Mouse (Mus musculus): ENCODE data around the gene Kif3c. TPM values are rescaled to one million over a fixed set of nuclear protein-coding genes. Genes with fewer than 3 reads are reported as not detected.

Gene Kif3c
- polyA plus RNA-seq, 1 experiment from 2014 or later, result 0.72 TPM

DNA sequence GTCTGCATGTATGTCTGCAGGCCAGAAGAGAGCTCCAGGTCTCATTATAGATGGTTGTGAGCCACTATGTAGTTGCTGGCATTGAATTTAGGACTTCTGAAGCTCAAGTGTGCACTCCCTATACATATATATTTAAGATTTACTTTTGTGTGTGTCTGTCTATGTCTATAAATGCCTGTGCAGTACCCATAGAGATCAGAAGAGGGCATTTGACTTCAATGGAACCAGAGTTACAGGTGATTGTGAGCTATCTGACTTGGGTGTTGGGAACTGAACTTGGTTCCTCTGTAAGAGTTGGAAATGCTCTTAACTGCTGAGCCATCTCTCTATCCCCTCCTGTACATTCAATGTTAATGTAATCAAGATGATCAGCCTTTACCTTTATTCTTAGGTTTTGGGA is 66.1 kb downstream of the Kif3c start:
- H3K4me3 ChIP-seq (ENCODE audit: low read depth, low read length), result no peak overlapping the region
- no peaks in the 10 kb centered on the region for H3K36me3 ChIP-seq (ENCODE audit: control insufficient read depth, insufficient read depth)

GRCm38 (mm10) chr12:3433736-3434135 is 68.8 kb downstream of the Kif3c start:
- no peak overlapping the region for H3K9ac ChIP-seq (ENCODE audit: low read depth, low read length)
- no peak overlapping the region for H3K27ac ChIP-seq (ENCODE audit: low read length)
- no peaks in the 10 kb centered on the region for H3K9me3 ChIP-seq (replicated peaks; ENCODE audit: control insufficient read depth, low read length)
- WGBS (ENCODE audit: insufficient replicate concordance), result 14% methylated on average over 1 of the region's 1 CpGs
- H3K4me3 ChIP-seq (ENCODE audit: low read depth, low read length), result no peak overlapping the region
- no peaks in the 10 kb centered on the region for H3K36me3 ChIP-seq (ENCODE audit: control insufficient read depth, insufficient read depth)
- H3K4me1 ChIP-seq (ENCODE audit: control insufficient read depth, low read depth, low read length), result peaks cover 15% of the 10 kb centered on the region
- ATAC-seq (ENCODE audit: low read depth), result no peak
- H3K4me2 ChIP-seq (ENCODE audit: low read depth, low read length), result no peak overlapping the region
- no peaks in the 10 kb centered on the region for H3K27me3 ChIP-seq (ENCODE audit: control insufficient read depth, insufficient read depth, low read depth, low read length)

More for the DNA sequence above, 66.1 kb downstream of the Kif3c start:
- Histone ChIP-seq H3K4me1 (ENCODE audit: control insufficient read depth, low read depth, low read length) (peaks cover 18% of the 10 kb centered on the region), H3K27me3 (ENCODE audit: control insufficient read depth, insufficient read depth, low read depth, low read length) (no peaks in the 10 kb centered on the region), H3K27ac (ENCODE audit: low read length) (no peak overlapping the region), H3K4me2 (ENCODE audit: low read depth, low read length) (no peak overlapping the region), H3K9ac (ENCODE audit: low read depth, low read length) (no peak overlapping the region), H3K9me3 (replicated peaks; ENCODE audit: control insufficient read depth, low read length) (no peaks in the 10 kb centered on the region)
- ATAC-seq (ENCODE audit: low read depth), result no peak

DNA sequence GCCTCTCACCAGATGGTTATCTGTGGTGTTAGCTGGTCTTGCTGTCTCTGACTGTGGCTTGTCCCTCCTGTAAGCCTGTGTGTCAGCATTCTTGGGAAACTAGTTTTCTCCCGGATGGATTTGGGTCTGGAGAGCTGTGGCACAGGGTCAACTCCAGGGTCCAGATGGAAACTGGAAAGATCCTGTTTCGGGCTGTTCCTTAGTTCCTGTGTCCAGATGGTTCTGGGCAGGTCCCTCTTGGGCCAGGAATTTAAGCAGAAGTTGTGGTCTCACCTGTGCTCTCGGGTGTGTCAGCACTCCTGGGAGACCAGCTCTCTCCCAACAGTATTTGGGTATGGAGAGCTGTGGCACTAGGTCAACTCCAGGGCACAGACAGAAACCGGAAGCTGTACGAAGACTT is 71.5 kb downstream of the Kif3c start:
- H3K4me2 ChIP-seq (ENCODE audit: low read depth, low read length), result no peak overlapping the region
- no peak overlapping the region for H3K9ac ChIP-seq (ENCODE audit: low read depth, low read length)
- peaks cover 10% of the 10 kb centered on the region for H3K4me1 ChIP-seq (ENCODE audit: control insufficient read depth, low read depth, low read length)
- WGBS (ENCODE audit: insufficient replicate concordance), result 76% methylated on average over 5 of the region's 5 CpGs
- H3K4me3 ChIP-seq (ENCODE audit: low read depth, low read length), result no peak overlapping the region
- no peaks in the 10 kb centered on the region for H3K27me3 ChIP-seq (ENCODE audit: control insufficient read depth, insufficient read depth, low read depth, low read length)
- no peak overlapping the region for H3K27ac ChIP-seq (ENCODE audit: low read length)
- no peaks in the 10 kb centered on the region for H3K9me3 ChIP-seq (replicated peaks; ENCODE audit: control insufficient read depth, low read length)
- ATAC-seq (ENCODE audit: low read depth), result no peak
- no peaks in the 10 kb centered on the region for H3K36me3 ChIP-seq (ENCODE audit: control insufficient read depth, insufficient read depth)

- no peak overlapping the region for H3K9ac ChIP-seq (ENCODE audit: low read depth, low read length)
- whole genome bisulfite sequencing (ENCODE audit: insufficient replicate concordance), result 76% methylated on average over 1 of the region's 1 CpGs
- no peaks in the 10 kb centered on the region for H3K9me3 ChIP-seq (replicated peaks; ENCODE audit: control insufficient read depth, low read length)
- H3K36me3 ChIP-seq (ENCODE audit: control insufficient read depth, insufficient read depth), result peaks cover under 1% of the 10 kb centered on the region; the same call in 1 of the 2 replicates
- H3K4me2 ChIP-seq (ENCODE audit: low read depth, low read length), result no peak overlapping the region
- H3K27me3 ChIP-seq (ENCODE audit: control insufficient read depth, insufficient read depth, low read depth, low read length), result no peaks in the 10 kb centered on the region
- H3K4me1 ChIP-seq (ENCODE audit: control insufficient read depth, low read depth, low read length), result peaks cover 7% of the 10 kb centered on the region
- ATAC-seq (ENCODE audit: low read depth), result no peak
- no peak overlapping the region for H3K4me3 ChIP-seq (ENCODE audit: low read depth, low read length)
- H3K27ac ChIP-seq (ENCODE audit: low read length), result no peak overlapping the region
Observed at GRCm38 (mm10) chr12:3437815-3438214, 72.9 kb downstream of the Kif3c start.

- Histone ChIP-seq H3K27ac (ENCODE audit: low read length) (no peak overlapping the region), H3K4me2 (ENCODE audit: low read depth, low read length) (no peak overlapping the region), H3K9me3 (replicated peaks; ENCODE audit: control insufficient read depth, low read length) (no peaks in the 10 kb centered on the region), H3K27me3 (ENCODE audit: control insufficient read depth, insufficient read depth, low read depth, low read length) (no peaks in the 10 kb centered on the region), H3K4me1 (ENCODE audit: control insufficient read depth, low read depth, low read length) (peaks cover 7% of the 10 kb centered on the region), H3K9ac (ENCODE audit: low read depth, low read length) (no peak overlapping the region), H3K4me3 (ENCODE audit: low read depth, low read length) (no peak overlapping the region), H3K36me3 (ENCODE audit: control insufficient read depth, insufficient read depth) (peaks cover 3% of the 10 kb centered on the region; the same call in 1 of the 2 replicates)
- ATAC-seq (ENCODE audit: low read depth), result no peak; the same call in 1 of the 2 replicates
- 76% methylated on average over 2 of the region's 2 CpGs for WGBS (ENCODE audit: insufficient replicate concordance)
Observed at GRCm38 (mm10) chr12:3440916-3441315, 76.0 kb downstream of the Kif3c start.

- Histone ChIP-seq H3K9me3 (replicated peaks; ENCODE audit: control insufficient read depth, low read length) (no peaks in the 10 kb centered on the region), H3K4me1 (ENCODE audit: control insufficient read depth, low read depth, low read length) (peaks cover 7% of the 10 kb centered on the region), H3K27ac (ENCODE audit: low read length) (no peak overlapping the region; the same call in 1 of the 2 replicates), H3K4me2 (ENCODE audit: low read depth, low read length) (peak overlapping the region; percentile 24; the same call in 1 of the 2 replicates), H3K9ac (ENCODE audit: low read depth, low read length) (no peak overlapping the region), H3K27me3 (ENCODE audit: control insufficient read depth, insufficient read depth, low read depth, low read length) (no peaks in the 10 kb centered on the region), H3K36me3 (ENCODE audit: control insufficient read depth, insufficient read depth) (peaks cover 3% of the 10 kb centered on the region; the same call in 1 of the 2 replicates), H3K4me3 (ENCODE audit: low read depth, low read length) (no peak overlapping the region)
- ATAC-seq (ENCODE audit: low read depth), result peak; percentile 47; the same call in 1 of the 2 replicates
- WGBS (ENCODE audit: insufficient replicate concordance), result 30% methylated on average over 5 of the region's 5 CpGs
Observed at GRCm38 (mm10) chr12:3441361-3441760, 76.4 kb downstream of the Kif3c start.

GRCm38 (mm10) chr12:3453554-3453953 is 88.6 kb downstream of the Kif3c start:
- Histone ChIP-seq H3K27ac (ENCODE audit: low read length) (no peak overlapping the region), H3K4me1 (ENCODE audit: control insufficient read depth, low read depth, low read length) (no peaks in the 10 kb centered on the region), H3K4me3 (ENCODE audit: low read depth, low read length) (no peak overlapping the region), H3K9ac (ENCODE audit: low read depth, low read length) (no peak overlapping the region), H3K4me2 (ENCODE audit: low read depth, low read length) (no peak overlapping the region), H3K9me3 (replicated peaks; ENCODE audit: control insufficient read depth, low read length) (no peaks in the 10 kb centered on the region), H3K27me3 (ENCODE audit: control insufficient read depth, insufficient read depth, low read depth, low read length) (no peaks in the 10 kb centered on the region), H3K36me3 (ENCODE audit: control insufficient read depth, insufficient read depth) (peaks cover 34% of the 10 kb centered on the region)
- no peak for ATAC-seq (ENCODE audit: low read depth)
- WGBS (ENCODE audit: insufficient replicate concordance), result 83% methylated on average over 3 of the region's 3 CpGs

Other genes with a start within 250 kb of the Kif3c start
- 37.5 and 40.5 TPM in 2 replicates for gene Rab10, start 55.2 kb upstream of the Kif3c start, polyA plus RNA-seq (2015; fragmentation: Nextera tagmentation; extraction: Ambion mirVana)
- gene Asxl2, start 61.7 kb downstream of the Kif3c start, polyA plus RNA-seq (2015; fragmentation: Nextera tagmentation; extraction: Ambion mirVana), result 8.7 and 10.3 TPM in 2 replicates
- 17.3 and 19.7 TPM in 2 replicates for gene Dtnb, start 207.2 kb downstream of the Kif3c start, polyA plus RNA-seq (2015; fragmentation: Nextera tagmentation; extraction: Ambion mirVana)